Mouse (Mus musculus): ENCODE data around the gene Gzmm. TPM values are rescaled to one million over a fixed set of nuclear protein-coding genes. Genes with fewer than 3 reads are reported as not detected.
A peak's percentile ranks its signal among the peaks of the same experiment; 100 is the strongest.
"Not testable (repeated sequence)": the region's sequence is repeated elsewhere in the genome, so short reads cannot be mapped to it uniquely, and the experiment has no call there.

The Gzmm gene
- polyA plus RNA-seq, 1 experiment from 2014 or later, result 1.5 TPM

GRCm38 (mm10) chr10:79695231-79696128 is 6.7 kb downstream of the Gzmm start:
- no peaks in the 10 kb centered on the region for H3K4me1 ChIP-seq (replicated peaks)
- 0 out of 2 replicates have a peak overlapping the region, but pooled peaks have one; percentile 3 for H3K9ac ChIP-seq
- ATAC-seq (ENCODE audit: low read depth), result 0 out of 2 replicates have a peak, but pooled peaks have one; percentile 19
- no peak overlapping the region for H3K27ac ChIP-seq (replicated peaks)
- H3K4me2 ChIP-seq, result no peak overlapping the region
- no peak overlapping the region for H3K4me3 ChIP-seq
- H3K36me3 ChIP-seq, result no peaks in the 10 kb centered on the region
- no peaks in the 10 kb centered on the region for H3K9me3 ChIP-seq
- no peaks in the 10 kb centered on the region for H3K27me3 ChIP-seq
- whole genome bisulfite sequencing, result 65% methylated on average over 13 of the region's 13 CpGs

GRCm38 (mm10) chr10:79696129-79696651 is 7.4 kb downstream of the Gzmm start:
- no peak overlapping the region for H3K27ac ChIP-seq (replicated peaks)

DNA sequence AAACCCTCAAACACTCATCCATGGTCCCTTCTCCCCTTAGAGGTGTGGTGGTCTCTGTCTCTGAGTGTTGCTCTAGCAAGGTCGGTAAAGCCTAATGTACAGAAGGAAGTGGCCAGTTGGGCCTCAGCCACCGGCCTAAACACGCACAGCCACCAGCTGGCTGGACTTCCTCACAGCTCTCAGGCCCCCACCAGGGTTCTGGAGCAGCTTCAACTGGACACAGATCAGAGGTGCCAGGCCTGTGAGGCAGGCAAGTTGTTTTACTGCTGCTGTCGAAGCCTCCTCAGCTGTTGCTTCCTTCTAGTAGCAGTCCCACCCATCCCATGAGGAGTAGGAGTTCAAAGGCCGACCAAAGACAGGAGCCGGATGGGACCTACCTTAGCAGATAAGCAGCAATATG is 9.1 kb downstream of the Gzmm start:
- ATAC-seq (ENCODE audit: low read depth), result no peak
- Histone ChIP-seq H3K36me3 (no peaks in the 10 kb centered on the region), H3K27me3 (no peaks in the 10 kb centered on the region), H3K9me3 (no peaks in the 10 kb centered on the region), H3K27ac (replicated peaks) (no peak overlapping the region), H3K4me1 (replicated peaks) (no peaks in the 10 kb centered on the region), H3K9ac (no peak overlapping the region), H3K4me2 (no peak overlapping the region), H3K4me3 (no peak overlapping the region)
- 84% methylated on average over 6 of the region's 6 CpGs for WGBS

More at GRCm38 (mm10) chr10:79696129-79696651, 7.4 kb downstream of the Gzmm start:
- no peaks in the 10 kb centered on the region for H3K36me3 ChIP-seq
- no peaks in the 10 kb centered on the region for H3K27me3 ChIP-seq
- no peaks in the 10 kb centered on the region for H3K4me1 ChIP-seq (replicated peaks)
- 61% methylated on average over 9 of the region's 9 CpGs for WGBS
- ATAC-seq (ENCODE audit: low read depth), result no peak
- 0 out of 2 replicates have a peak overlapping the region, but pooled peaks have one; percentile 3 for H3K9ac ChIP-seq
- H3K4me2 ChIP-seq, result no peak overlapping the region
- H3K4me3 ChIP-seq, result no peak overlapping the region
- no peaks in the 10 kb centered on the region for H3K9me3 ChIP-seq

GRCm38 (mm10) chr10:79698459-79698858 is 9.6 kb downstream of the Gzmm start:
- H3K27me3 ChIP-seq, result no peaks in the 10 kb centered on the region
- 92% methylated on average over 6 of the region's 6 CpGs for WGBS
- no peaks in the 10 kb centered on the region for H3K9me3 ChIP-seq
- H3K4me2 ChIP-seq, result no peak overlapping the region
- no peak overlapping the region for H3K4me3 ChIP-seq
- H3K4me1 ChIP-seq (replicated peaks), result no peaks in the 10 kb centered on the region
- no peak for ATAC-seq (ENCODE audit: low read depth)
- H3K27ac ChIP-seq (replicated peaks), result no peak overlapping the region
- H3K36me3 ChIP-seq, result no peaks in the 10 kb centered on the region
- no peak overlapping the region for H3K9ac ChIP-seq

DNA sequence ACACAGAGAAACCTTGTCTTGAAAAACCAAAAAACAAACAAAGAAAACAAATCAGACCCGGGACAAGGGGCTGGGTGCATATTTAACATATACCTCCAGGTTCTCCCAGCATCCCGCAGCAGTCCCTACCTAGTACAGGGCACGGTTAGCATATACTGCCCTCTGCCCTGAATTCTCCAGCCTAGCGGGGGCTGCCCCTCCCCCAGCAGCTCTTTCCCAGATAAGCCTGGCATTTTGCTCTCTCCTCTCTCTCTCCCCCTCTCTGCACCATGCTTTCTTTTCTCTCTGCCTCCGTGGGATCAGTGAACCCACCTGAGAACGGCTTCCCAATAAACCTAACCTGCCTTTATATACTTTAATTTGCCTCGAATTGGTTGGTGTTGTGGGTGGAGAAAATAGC is 11.9 kb downstream of the Gzmm start:
- H3K4me1 ChIP-seq (replicated peaks), result peaks cover 9% of the 10 kb centered on the region
- H3K9ac ChIP-seq, result no peak overlapping the region
- no peak overlapping the region for H3K27ac ChIP-seq (replicated peaks)
- no peaks in the 10 kb centered on the region for H3K36me3 ChIP-seq
- ATAC-seq (ENCODE audit: low read depth), result no peak
- no peak overlapping the region for H3K4me2 ChIP-seq
- no peaks in the 10 kb centered on the region for H3K27me3 ChIP-seq
- H3K4me3 ChIP-seq, result no peak overlapping the region
- WGBS, result 53% methylated on average over 7 of the region's 7 CpGs
- H3K9me3 ChIP-seq, result no peaks in the 10 kb centered on the region

- ATAC-seq (ENCODE audit: low read depth), result no peak
- H3K27me3 ChIP-seq, result no peaks in the 10 kb centered on the region
- H3K9ac ChIP-seq, result no peak overlapping the region
- peaks cover 18% of the 10 kb centered on the region for H3K4me1 ChIP-seq (replicated peaks)
- H3K4me2 ChIP-seq, result no peak overlapping the region
- 70% methylated on average over 10 of the region's 10 CpGs for WGBS
- H3K36me3 ChIP-seq, result 0 out of 2 replicates have a peak, but pooled peaks cover 1% of the 10 kb centered on the region
- H3K27ac ChIP-seq (replicated peaks), result peak overlapping the region; percentile 13; the same call in 1 of the 2 replicates
- H3K9me3 ChIP-seq, result no peaks in the 10 kb centered on the region
- H3K4me3 ChIP-seq, result no peak overlapping the region
Measured at GRCm38 (mm10) chr10:79701443-79702129, 12.8 kb downstream of the Gzmm start.

DNA sequence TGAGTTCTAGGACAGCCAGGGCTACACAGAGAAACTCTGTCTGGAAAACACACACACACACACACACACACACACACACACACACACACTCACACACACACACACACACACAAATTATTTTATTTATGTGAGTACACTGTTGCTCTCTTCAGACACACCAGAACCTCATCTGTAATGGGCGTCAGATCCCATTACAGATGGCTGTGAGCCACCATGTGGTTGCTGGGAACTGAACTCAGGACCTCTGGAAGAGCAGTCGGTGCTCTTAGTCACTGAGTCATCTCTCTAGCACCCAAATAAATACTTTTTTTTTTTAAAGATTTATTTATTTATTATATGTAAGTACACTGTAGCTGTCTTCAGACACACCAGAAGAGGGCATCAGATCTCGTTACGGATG is 14.2 kb downstream of the Gzmm start:
- not testable (repeated sequence) for H3K9ac ChIP-seq; ATAC-seq (ENCODE audit: low read depth); H3K4me2 ChIP-seq; H3K27me3 ChIP-seq; H3K27ac ChIP-seq (replicated peaks); H3K4me3 ChIP-seq; H3K9me3 ChIP-seq
- H3K36me3 ChIP-seq, result 0 out of 2 replicates have a peak, but pooled peaks cover 13% of the 10 kb centered on the region
- H3K4me1 ChIP-seq (replicated peaks), result peaks cover 32% of the 10 kb centered on the region
- WGBS, result 84% methylated on average over 4 of the region's 4 CpGs

GRCm38 (mm10) chr10:79703541-79703940 is 14.7 kb downstream of the Gzmm start:
- WGBS, result 75% methylated on average over 10 of the region's 10 CpGs
- peak overlapping the region; percentile 99 for H3K4me2 ChIP-seq

GRCm38 (mm10) chr10:79704065-79704969 is 15.5 kb downstream of the Gzmm start, which contains the start of gene Bsg:
Bsg (plus strand) TSS chr10:79704491.
- peak within 1 kb of the TSS; percentile 84 for H3K27ac ChIP-seq (replicated peaks)
- H3K9ac ChIP-seq, result peak within 1 kb of the TSS; percentile 85
- no peaks in the 10 kb centered on the region for H3K9me3 ChIP-seq
- no peaks in the 10 kb centered on the region for H3K27me3 ChIP-seq
- H3K4me2 ChIP-seq, result peak within 1 kb of the TSS; percentile 99
- peaks cover 33% of the 10 kb centered on the region for H3K4me1 ChIP-seq (replicated peaks)
- H3K4me3 ChIP-seq, result peak within 1 kb of the TSS; percentile 59
- ATAC-seq (ENCODE audit: low read depth), result peak; percentile 95
- 1% methylated on average over 53 of the region's 65 CpGs for WGBS
- H3K36me3 ChIP-seq, result peaks cover 22% of the 10 kb centered on the region

More at GRCm38 (mm10) chr10:79703541-79703940, 14.7 kb downstream of the Gzmm start:
- peaks cover 33% of the 10 kb centered on the region for H3K4me1 ChIP-seq (replicated peaks)
- H3K36me3 ChIP-seq, result peaks cover 15% of the 10 kb centered on the region; the same call in 1 of the 2 replicates
- H3K27me3 ChIP-seq, result no peaks in the 10 kb centered on the region
- H3K9me3 ChIP-seq, result no peaks in the 10 kb centered on the region
- H3K9ac ChIP-seq, result peak overlapping the region; percentile 63
- ATAC-seq (ENCODE audit: low read depth), result no peak
- peak overlapping the region; percentile 59 for H3K4me3 ChIP-seq
- peak overlapping the region; percentile 57 for H3K27ac ChIP-seq (replicated peaks)

DNA sequence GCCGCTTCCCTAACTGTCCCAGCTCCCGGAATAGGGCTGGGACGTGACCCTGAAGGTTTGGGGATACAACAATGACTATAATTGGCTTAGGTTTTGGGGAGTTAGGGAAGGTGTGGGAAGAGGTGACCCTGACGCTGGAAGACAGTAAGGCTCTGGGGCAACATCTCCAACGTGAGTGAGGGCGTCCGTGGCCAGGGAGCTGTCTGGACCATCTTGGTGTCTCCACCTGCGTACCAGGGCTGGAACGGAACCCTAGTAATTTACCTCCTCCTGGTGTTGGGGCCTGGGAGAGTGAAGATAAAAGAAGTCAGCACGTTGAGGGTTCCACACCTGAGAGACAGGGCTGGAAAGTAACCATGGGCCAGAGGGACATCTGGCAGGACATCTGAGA is 16.1 kb downstream of the Gzmm start:
- Histone ChIP-seq H3K27ac (replicated peaks) (peak overlapping the region; percentile 84), H3K4me3 (peak overlapping the region; percentile 59), H3K36me3 (peaks cover 29% of the 10 kb centered on the region), H3K27me3 (no peaks in the 10 kb centered on the region), H3K9me3 (no peaks in the 10 kb centered on the region), H3K4me2 (peak overlapping the region; percentile 99), H3K9ac (peak overlapping the region; percentile 85), H3K4me1 (replicated peaks) (peaks cover 33% of the 10 kb centered on the region)
- ATAC-seq (ENCODE audit: low read depth), result peak; percentile 1
- 5% methylated on average over 10 of the region's 10 CpGs for WGBS

DNA sequence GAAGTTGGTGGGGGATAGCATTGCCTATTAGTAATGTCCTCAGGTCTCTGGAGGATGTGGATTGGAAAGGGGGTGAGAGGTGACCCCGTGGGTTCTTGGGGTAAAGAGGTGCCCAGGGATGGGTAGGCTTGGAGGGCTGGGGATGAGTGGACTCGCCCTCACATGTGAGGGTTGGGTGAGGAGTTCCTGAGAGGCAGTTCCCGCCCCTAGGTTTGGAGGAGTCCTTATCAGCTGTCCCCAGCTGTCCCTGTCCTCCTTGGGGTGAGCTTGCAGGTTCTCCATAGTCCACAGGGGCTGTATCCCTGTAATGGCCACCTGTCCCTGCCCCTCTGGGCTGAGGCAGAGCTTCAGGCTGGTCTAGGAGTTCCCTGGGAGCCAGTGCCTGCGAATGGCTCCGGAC is 17.1 kb downstream of the Gzmm start:
- peaks cover 33% of the 10 kb centered on the region for H3K4me1 ChIP-seq (replicated peaks)
- WGBS, result 90% methylated on average over 5 of the region's 5 CpGs

More for the DNA sequence above, 17.1 kb downstream of the Gzmm start:
- Histone ChIP-seq H3K9me3 (no peaks in the 10 kb centered on the region), H3K4me2 (peak overlapping the region; percentile 99), H3K27ac (replicated peaks) (no peak overlapping the region; the same call in 1 of the 2 replicates), H3K9ac (peak overlapping the region; percentile 85), H3K27me3 (no peaks in the 10 kb centered on the region), H3K36me3 (peaks cover 39% of the 10 kb centered on the region), H3K4me3 (peak overlapping the region; percentile 59)
- ATAC-seq (ENCODE audit: low read depth), result no peak
